Mouse (Mus musculus) limb, embryonic 11.5 days (tissue): ENCODE measurements at regions not wholly inside any gene's neighbourhood (a gene's known extent, or its start where the extent isn't known, plus 50 kb on each side); places are given as distances from the start of the nearest gene placed in this dataset.

ENCODE experiments used
- ATAC-seq: fragments of 200-750 bp; cut with Nextera tagmentation; 2 replicates; pipeline ENCODE4 v1.8.0; 2017; ENCODE audit warnings: low read depth; ENCODE audit not compliant: insufficient number of reproducible peaks, low FRiP score, low TSS enrichment
- DNase-seq: peaks from one replicate; pipeline ENCODE4 v3.0.0-alpha.2; 2015; ENCODE audit warnings: low spot score
- H3K27ac ChIP-seq: fragments of 300-500 bp; sonication (generic); replicated peaks from 2 replicates; pipeline ENCODE4 v1.5.1; 2014; ENCODE audit warnings: low read depth, mild to moderate bottlenecking, low read length
- H3K27me3 ChIP-seq: fragments of 300-500 bp; sonication (generic); 2 replicates; pipeline ENCODE4 v1.6.1; 2014; ENCODE audit warnings: mild to moderate bottlenecking, low read length, mixed read lengths; ENCODE audit not compliant: control insufficient read depth, insufficient read depth
- H3K36me3 ChIP-seq: fragments of 300-500 bp; sonication (generic); 2 replicates; pipeline ENCODE4 v1.6.1; 2014; ENCODE audit warnings: mild to moderate bottlenecking, low read length, moderate library complexity, mixed read lengths; ENCODE audit not compliant: control insufficient read depth, insufficient read depth
- H3K4me1 ChIP-seq: fragments of 300-500 bp; sonication (generic); 2 replicates; pipeline ENCODE4 v1.6.1; 2014; ENCODE audit warnings: low read length, mixed read lengths; ENCODE audit not compliant: control insufficient read depth, insufficient read depth
- H3K4me2 ChIP-seq: fragments of 300-500 bp; sonication (generic); 2 replicates; pipeline ENCODE4 v1.6.1; 2014; ENCODE audit warnings: low read depth, mild to moderate bottlenecking, moderate library complexity; ENCODE audit not compliant: severe bottlenecking
- H3K4me3 ChIP-seq: fragments of 300-500 bp; sonication (generic); 2 replicates; pipeline ENCODE4 v1.5.1; 2014; ENCODE audit warnings: low read depth, low read length
- H3K9ac ChIP-seq: fragments of 300-500 bp; sonication (generic); 2 replicates; pipeline ENCODE4 v1.6.1; 2014; ENCODE audit warnings: mild to moderate bottlenecking, low read length
- H3K9me3 ChIP-seq: fragments of 300-500 bp; sonication (generic); 2 replicates; pipeline ENCODE4 v1.6.1; 2016; ENCODE audit warnings: low read length; ENCODE audit not compliant: control insufficient read depth
- WGBS: fragments of 180-500 bp; shearing (Covaris S2); extraction: QIAGEN DNeasy Blood & Tissue Kit; methylation state at CpG from one replicate; pipeline ENCODE4 v1.1.7; 2014; 5-methylcytosine and 5-hydroxymethylcytosine counted together

DNA sequence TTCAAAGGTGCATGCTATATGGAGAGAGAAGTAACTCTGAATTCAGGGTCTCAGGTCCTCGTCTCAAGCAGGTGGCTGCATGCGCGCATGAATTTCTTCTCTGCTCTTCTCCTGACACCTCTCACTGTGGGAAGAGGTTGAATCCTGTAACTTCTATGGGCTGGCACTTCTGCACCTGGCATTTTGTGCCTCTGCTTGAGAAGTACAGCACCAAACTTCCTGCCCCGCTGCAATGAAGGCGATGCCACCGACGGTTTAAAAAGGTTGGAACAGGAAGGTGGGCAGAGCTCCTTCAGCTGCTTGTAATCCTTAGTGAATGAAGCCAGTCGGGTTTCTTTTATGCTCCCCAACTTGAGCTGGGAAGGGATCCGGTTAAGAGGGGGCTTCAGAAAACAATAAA is 231.2 kb upstream of the Tprg start:
- 77% methylated on average over 9 of the region's 9 CpGs for WGBS
- ATAC-seq = no peak
- no peak overlapping the region for H3K4me3 ChIP-seq
- no peak overlapping the region for H3K4me2 ChIP-seq
- no peaks in the 10 kb centered on the region for H3K9me3 ChIP-seq
- H3K36me3 ChIP-seq = no peaks in the 10 kb centered on the region
- DNase-seq = no peak
- peaks cover 6% of the 10 kb centered on the region; the same call in 1 of the 2 replicates for H3K4me1 ChIP-seq
- no peak overlapping the region for H3K27ac ChIP-seq
- no peak overlapping the region for H3K9ac ChIP-seq
- no peaks in the 10 kb centered on the region for H3K27me3 ChIP-seq

DNA sequence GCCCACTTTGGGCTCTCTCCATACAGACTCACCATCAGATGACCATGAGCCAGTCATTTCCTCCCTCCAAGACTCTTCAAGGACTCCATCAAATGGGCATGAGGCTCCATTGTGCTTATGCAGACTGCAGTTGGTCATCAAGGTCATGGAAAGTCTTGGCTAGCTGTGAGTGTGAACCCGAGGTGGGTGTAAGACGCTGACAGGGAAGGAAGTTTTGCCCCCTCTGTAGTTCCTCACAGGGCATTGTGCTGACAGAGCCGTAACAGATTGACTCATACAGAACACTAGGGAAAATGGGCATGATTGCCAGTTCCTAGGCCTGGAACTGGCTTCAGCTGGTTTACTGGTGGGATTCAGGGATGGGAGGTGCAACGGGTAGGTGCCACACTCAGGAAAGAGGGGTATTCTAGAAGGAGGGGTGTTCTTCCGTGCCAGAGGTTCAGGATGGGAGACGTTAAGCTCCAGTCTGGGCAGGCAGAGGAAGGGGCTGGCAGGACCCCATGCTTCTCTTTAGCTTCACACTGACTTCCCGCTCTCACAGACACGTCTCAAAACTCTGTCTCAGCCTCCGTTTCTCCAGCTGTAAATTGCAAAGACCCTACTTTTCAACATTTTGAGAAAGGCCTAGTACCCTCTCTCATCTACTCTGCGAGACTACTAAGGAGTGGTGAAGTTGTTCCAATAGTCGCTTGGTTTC is 228.4 kb upstream of the Tprg start:
- H3K9ac ChIP-seq = no peak overlapping the region; the same call in 1 of the 2 replicates

DNA sequence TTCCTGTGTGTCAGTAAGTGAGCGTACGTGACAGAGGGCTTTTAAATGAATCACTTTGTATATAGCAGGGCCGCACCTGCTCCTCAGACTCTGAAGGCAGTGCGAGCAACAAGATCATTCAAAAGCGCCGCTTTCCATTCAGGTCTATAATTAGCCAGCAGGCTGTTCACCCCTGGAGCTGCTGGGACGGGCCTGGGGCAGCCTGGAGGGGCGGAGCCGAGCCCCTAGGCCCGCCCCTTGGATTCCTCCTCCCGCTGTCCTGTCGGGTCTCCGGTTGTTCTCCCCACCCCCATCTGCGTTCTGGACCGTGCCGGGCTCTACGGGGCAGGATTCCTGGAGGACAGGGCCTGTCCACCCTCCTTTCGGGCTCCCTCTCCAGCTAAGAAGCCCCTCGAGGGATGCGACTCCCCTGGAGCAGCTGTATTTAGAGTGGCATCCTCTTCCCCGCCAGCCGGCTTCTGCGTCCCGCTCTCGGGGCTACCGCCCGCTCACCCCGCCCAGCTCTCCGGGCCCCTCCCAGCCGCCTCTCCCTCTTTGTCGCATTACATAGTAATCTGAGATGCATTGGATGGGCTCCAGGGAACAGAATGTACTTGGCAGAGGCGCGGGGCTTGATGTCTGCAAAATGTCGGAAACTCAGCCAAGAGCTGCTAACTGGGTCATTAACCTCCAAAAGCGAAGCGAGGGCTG is 227.7 kb upstream of the Tprg start:
- no peaks in the 10 kb centered on the region for H3K36me3 ChIP-seq
- peak overlapping the region; percentile 78 for H3K4me2 ChIP-seq
- peak overlapping the region; percentile 82 for H3K27ac ChIP-seq
- under 1% methylated on average over 36 of the region's 36 CpGs for WGBS
- peak overlapping the region; percentile 63 for H3K9ac ChIP-seq
- no peaks in the 10 kb centered on the region for H3K9me3 ChIP-seq
- peaks cover 6% of the 10 kb centered on the region; the same call in 1 of the 2 replicates for H3K4me1 ChIP-seq
- peak overlapping the region; percentile 65 for H3K4me3 ChIP-seq
- peak; percentile 87 for DNase-seq
- ATAC-seq = peak; percentile 93
- no peaks in the 10 kb centered on the region for H3K27me3 ChIP-seq

More for the DNA sequence above, 228.4 kb upstream of the Tprg start:
- WGBS = 34% methylated on average over 11 of the region's 11 CpGs
- Histone ChIP-seq H3K27me3 (no peaks in the 10 kb centered on the region), H3K27ac (no peak overlapping the region), H3K9me3 (no peaks in the 10 kb centered on the region), H3K36me3 (no peaks in the 10 kb centered on the region), H3K4me1 (peaks cover 6% of the 10 kb centered on the region; the same call in 1 of the 2 replicates), H3K4me2 (peak overlapping the region; percentile 78), H3K4me3 (no peak overlapping the region; the same call in 1 of the 2 replicates)
- DNase-seq = no peak
- ATAC-seq = no peak

DNA sequence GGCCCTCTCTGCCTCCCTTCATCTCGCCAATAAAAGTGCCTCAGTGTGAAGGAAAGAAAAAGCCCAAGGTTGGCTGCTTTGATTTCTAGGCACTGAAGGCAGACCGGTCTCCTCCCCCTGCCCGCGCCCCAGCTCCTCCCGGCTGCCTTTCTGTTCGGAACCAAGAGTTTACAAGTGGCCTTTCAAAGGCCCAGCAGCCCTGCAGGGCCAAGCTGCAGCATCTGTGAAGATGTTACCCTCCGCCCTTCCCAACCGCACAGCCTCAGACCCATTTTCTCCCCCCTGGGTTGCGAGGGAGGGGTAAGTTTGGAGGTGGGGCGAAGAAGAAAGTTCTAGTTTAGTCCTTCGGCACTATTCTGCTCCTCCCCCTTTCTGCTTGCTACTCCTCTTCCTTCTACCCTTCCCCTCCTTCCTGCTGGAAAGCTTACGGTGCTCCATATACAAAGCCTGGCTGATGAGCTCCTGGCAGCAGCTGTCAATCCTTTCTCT is 227.1 kb upstream of the Tprg start:
- Histone ChIP-seq H3K36me3 (no peaks in the 10 kb centered on the region), H3K27me3 (no peaks in the 10 kb centered on the region), H3K9ac (peak overlapping the region; percentile 63), H3K27ac (peak overlapping the region; percentile 82), H3K4me2 (peak overlapping the region; percentile 78), H3K4me3 (peak overlapping the region; percentile 65), H3K4me1 (peaks cover 6% of the 10 kb centered on the region; the same call in 1 of the 2 replicates), H3K9me3 (no peaks in the 10 kb centered on the region)
- ATAC-seq = peak; percentile 33; the same call in 1 of the 2 replicates
- 1% methylated on average over 12 of the region's 12 CpGs for WGBS
- no peak for DNase-seq

DNA sequence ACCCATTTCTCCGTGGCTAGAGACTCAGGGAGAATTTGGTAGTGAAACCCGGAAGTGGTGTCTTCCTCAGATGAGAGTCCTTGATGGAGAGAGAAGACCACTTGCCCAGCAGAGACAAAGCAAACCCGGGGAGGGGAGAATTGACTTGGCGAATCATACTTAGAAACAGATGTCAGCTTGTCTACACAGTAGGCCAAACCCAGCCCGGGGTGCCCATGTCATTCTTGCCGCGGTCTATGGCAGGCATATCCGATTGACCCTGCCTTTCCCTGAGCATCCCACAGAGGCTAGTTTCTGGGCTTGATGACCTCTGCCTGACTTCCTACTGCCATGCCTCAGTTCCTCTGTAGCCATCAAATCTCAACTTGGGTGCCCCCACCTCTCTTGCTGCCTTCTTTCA is 226.4 kb upstream of the Tprg start:
- ATAC-seq (no peak), DNase-seq (no peak)
- no peaks in the 10 kb centered on the region for H3K9me3 ChIP-seq
- H3K9ac ChIP-seq = no peak overlapping the region
- H3K36me3 ChIP-seq = no peaks in the 10 kb centered on the region
- peaks cover 6% of the 10 kb centered on the region; the same call in 1 of the 2 replicates for H3K4me1 ChIP-seq
- no peak overlapping the region; the same call in 1 of the 2 replicates for H3K4me2 ChIP-seq
- H3K4me3 ChIP-seq = no peak overlapping the region
- H3K27ac ChIP-seq = no peak overlapping the region
- H3K27me3 ChIP-seq = no peaks in the 10 kb centered on the region
- WGBS = 85% methylated on average over 8 of the region's 8 CpGs

DNA sequence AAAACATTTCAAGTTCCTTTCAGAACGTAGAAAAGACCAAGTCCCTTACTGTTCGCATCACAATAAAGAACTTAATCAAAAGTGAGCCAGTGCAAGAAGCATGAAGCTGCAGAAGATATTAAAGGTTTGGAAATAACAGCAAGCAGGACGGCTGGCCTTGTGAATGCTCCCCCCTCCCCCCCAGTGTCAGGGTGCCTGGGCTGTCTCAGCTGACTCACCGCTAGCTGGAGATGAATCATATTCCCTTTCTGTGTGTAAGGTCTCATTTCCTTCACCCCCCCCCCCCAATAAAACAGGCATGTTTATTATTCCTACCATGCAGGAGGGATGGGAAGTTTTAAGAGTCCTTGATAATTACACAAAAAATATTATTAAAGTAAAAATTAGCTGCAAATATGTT is 225.0 kb upstream of the Tprg start:
- no peaks in the 10 kb centered on the region for H3K27me3 ChIP-seq
- H3K4me3 ChIP-seq = no peak overlapping the region
- no peaks in the 10 kb centered on the region for H3K36me3 ChIP-seq
- H3K27ac ChIP-seq = no peak overlapping the region
- no peak overlapping the region for H3K4me2 ChIP-seq
- DNase-seq (no peak), ATAC-seq (no peak)
- no peak overlapping the region for H3K9ac ChIP-seq
- no peaks in the 10 kb centered on the region for H3K9me3 ChIP-seq
- peaks cover 6% of the 10 kb centered on the region; the same call in 1 of the 2 replicates for H3K4me1 ChIP-seq
- WGBS = 77% methylated on average over 4 of the region's 4 CpGs

DNA sequence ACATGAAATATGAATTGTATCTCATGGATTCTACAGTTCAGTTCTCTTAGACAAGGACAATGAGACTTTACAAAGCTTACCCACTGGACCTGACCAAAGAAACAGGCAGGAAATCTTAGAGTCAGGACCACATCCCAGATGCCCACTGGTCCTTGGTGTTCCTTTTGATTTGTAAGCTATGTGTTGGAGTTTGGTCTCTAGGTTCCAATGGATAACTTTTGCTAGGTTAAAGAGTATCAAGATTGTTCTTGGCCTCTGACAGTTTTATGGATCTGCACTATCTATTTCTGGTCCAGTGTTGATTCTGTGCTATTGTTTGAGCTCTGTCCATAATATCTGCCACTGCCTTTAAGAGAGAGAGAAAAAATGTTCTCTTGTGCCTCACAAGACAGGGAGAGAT is 222.6 kb upstream of the Tprg start:
- no peak for ATAC-seq

DNA sequence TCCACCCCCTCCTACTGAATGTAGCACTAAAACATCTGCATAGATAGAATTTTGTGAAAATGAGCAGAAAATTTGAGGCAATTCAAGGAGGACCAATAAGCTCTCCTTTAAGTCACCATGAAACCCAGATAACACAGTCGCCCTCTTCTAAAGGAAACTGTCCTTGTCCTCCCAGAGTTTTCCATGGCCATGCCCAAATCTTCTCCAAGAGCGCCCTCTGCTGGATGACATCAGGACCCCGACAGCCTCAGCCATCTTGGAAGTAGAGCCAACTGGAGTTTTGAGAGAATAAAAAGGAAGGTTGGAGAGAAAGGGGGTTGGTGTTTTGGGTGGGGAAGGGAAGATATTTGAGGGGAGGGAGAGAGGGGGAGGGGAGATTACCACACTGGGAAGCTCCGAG is 222.1 kb upstream of the Tprg start:
- Histone ChIP-seq H3K9ac (no peak overlapping the region), H3K4me2 (no peak overlapping the region), H3K9me3 (no peaks in the 10 kb centered on the region), H3K27ac (no peak overlapping the region), H3K36me3 (no peaks in the 10 kb centered on the region), H3K4me1 (0 out of 2 replicates have a peak, but pooled peaks cover 2% of the 10 kb centered on the region), H3K27me3 (no peaks in the 10 kb centered on the region), H3K4me3 (no peak overlapping the region)
- DNase-seq (peak; percentile 94), ATAC-seq (no peak)
- 13% methylated on average over 4 of the region's 4 CpGs for WGBS

More for the DNA sequence above, 222.6 kb upstream of the Tprg start:
- Histone ChIP-seq H3K9ac (no peak overlapping the region), H3K9me3 (no peaks in the 10 kb centered on the region), H3K27ac (no peak overlapping the region), H3K27me3 (no peaks in the 10 kb centered on the region), H3K4me2 (no peak overlapping the region), H3K4me1 (0 out of 2 replicates have a peak, but pooled peaks cover 2% of the 10 kb centered on the region), H3K36me3 (no peaks in the 10 kb centered on the region), H3K4me3 (no peak overlapping the region)
- DNase-seq = no peak
